Mouse (Mus musculus) adrenal gland, postnatal 14 days (tissue): ENCODE data around the gene Dmxl2. TPM values are rescaled to one million over a fixed set of nuclear protein-coding genes. Genes with fewer than 3 reads are reported as not detected.

Experiments used
- DNase-seq: peaks from one replicate; pipeline ENCODE4 v3.0.0; 2021; ENCODE audit warnings: mixed read lengths
- total RNA-seq: library from RNA; stranded (reverse); gene quantifications from 2 replicates; pipeline ENCODE4 v1.2.3, GENCODE M21; 2021

Gene Dmxl2
- total RNA-seq, 1 experiment from 2014 or later: 13.8 TPM

GRCm38 (mm10) chr9:54499291-54499690, 2.1 kb downstream of the Dmxl2 start:
- no peak for DNase-seq

GRCm38 (mm10) chr9:54490431-54490830, 11.0 kb downstream of the Dmxl2 start:
- no peak for DNase-seq

GRCm38 (mm10) chr9:54489599-54489998, 11.8 kb downstream of the Dmxl2 start:
- no peak for DNase-seq

DNA sequence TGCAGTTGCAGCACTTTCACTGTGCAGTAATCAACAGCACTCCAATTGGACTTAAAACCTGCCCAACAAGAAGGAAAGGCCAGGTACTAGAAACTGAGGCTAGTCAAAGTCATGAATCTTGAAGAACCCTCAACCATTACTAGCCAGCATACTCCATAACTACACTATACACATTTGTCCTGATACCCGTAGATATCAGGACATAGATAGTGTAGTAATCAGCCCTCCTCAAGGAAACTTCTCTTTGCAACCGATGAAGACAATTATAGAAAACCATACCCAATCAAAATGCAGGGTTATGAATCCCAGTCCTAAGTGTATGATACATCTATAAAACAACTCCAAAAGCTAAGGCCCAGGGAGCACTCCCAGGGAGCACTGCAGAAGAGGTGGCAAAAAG, 16.5 kb downstream of the Dmxl2 start:
- no peak for DNase-seq

DNA sequence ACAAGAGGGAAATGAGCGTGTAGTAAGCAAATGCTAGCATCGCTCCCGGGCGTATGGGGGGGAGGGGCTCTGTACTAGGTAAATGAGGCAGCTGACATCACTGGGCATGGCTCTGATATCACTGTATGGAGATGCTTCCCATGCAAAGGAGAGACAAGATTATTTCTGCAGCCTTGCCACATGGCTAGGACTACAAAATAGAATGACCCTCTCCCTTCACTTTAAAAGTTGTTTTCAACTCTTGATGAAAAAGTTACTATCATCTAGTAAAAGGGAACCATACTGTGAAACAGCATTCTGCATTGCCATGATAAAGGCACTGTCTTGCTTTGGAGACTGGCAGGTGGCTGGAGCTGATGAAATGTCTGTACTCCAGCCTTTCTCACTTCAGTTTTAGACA, 18.2 kb downstream of the Dmxl2 start:
- no peak for DNase-seq

GRCm38 (mm10) chr9:54482763-54483162, 18.7 kb downstream of the Dmxl2 start:
- DNase-seq: no peak

DNA sequence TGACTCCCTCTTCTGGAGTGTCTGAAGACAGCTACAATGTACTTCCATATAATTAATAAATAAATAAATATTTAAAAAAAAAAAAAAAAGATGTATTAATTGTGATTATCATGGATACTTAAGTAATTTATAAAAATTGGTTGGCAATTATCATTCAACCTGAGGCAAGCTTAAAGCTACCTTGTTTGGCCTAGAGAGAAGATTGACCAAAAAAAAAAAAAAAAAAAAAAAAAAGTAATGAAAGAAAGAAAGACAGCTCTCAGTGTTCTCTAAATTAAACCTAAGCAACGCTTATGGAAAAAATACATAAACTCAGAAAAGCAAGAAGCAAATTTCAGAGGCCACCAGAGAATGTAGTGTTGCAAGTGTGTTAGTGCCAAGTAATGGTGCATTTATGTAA, 22.4 kb downstream of the Dmxl2 start:
- no peak for DNase-seq

GRCm38 (mm10) chr9:54478117-54478516, 23.3 kb downstream of the Dmxl2 start:
- no peak for DNase-seq

DNA sequence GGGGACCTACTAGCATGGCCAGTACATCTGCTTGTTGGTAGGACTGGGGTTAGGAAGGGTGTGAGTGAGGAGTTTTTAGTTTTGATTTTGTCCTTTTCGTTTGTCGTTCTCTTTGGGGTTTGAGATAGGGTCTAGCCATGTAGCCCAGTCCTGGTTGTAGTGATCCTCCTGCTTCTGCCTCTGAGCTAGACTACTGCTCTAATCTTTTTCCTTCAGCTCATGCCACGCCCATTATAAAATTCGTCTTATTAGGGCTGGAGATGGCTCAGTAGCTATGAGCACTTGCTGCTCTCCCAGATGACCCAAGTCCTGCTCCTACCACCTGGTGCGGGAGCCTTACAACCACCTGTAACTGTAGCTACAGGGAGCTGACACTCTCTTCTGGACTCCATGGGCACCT, 26.9 kb downstream of the Dmxl2 start:
- no peak for DNase-seq

- no peak for DNase-seq
These were observed 27.4 kb downstream of the Dmxl2 start for GRCm38 (mm10) chr9:54474031-54474430.

DNA sequence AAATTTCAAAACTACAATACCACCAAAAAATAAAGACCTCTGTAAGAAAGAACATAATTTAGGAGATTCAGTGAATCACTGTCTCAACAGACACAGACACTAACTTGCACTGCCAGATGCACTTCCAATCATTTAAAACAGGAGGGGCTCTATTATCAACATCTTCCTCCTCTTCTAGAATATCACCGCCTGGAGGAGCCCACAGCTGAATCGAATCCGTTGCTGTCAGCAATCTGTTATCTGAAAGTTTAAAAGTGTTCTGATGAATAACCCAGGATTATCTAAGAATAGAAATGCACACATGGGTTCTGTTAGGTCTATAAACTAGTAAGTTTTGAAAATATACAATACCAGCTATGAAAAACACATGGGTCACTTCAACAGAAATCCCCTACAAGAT, 28.6 kb downstream of the Dmxl2 start:
- DNase-seq: no peak

DNA sequence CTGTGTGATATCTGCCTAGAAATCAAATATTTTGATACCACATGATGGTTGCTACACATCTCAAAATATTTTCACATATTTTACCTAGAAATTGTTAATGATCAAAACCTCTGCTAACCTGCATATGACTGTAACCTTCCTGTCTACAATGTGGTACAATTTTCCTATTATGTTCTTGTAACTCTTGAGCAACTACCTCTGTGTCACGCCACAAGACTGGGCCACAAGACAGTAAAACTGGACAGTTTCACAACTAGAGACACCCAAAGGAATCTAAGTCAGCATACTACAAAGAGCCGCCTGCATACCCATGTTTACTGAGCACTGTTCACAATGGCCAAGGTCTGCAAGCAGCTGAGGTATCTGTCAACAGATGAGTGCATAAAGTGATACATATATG, 32.1 kb downstream of the Dmxl2 start:
- DNase-seq: no peak

DNA sequence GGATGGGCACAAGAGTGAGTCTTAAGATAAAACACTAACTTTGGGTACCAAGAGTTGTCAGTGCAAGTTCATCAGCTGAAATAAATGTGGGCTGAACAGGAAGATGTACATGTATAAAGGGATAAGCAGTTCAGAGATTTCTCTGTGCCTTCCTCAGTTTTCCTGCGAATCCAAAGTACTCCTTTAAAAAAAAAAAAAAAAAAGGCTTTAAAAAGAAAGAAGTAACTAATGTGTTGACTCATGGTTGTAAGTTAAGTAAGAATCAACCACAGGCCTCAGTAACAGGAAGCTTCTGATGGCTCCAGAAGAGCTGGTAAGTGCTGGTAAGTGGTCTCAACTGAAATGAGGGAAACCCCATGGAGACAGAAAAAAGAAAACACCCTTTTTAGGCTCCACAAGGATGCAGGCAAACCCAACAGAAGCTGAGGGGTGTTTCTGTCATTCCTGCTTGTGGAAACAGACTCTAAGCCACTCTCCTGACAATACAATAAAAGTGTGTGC, 33.9 kb downstream of the Dmxl2 start:
- DNase-seq: no peak

GRCm38 (mm10) chr9:54463483-54464054, 37.9 kb downstream of the Dmxl2 start:
- no peak for DNase-seq

GRCm38 (mm10) chr9:54439015-54439414, 62.4 kb downstream of the Dmxl2 start:
- no peak for DNase-seq

- peak; percentile 59 for DNase-seq
These were observed 63.2 kb downstream of the Dmxl2 start for GRCm38 (mm10) chr9:54438246-54438645.

GRCm38 (mm10) chr9:54416238-54416637, 85.2 kb downstream of the Dmxl2 start:
- no peak for DNase-seq

- DNase-seq: no peak
These were observed 144.7 kb downstream of the Dmxl2 start for GRCm38 (mm10) chr9:54356756-54357155.

- no peak for DNase-seq
These were observed 159.4 kb downstream of the Dmxl2 start for GRCm38 (mm10) chr9:54342026-54342425.

DNA sequence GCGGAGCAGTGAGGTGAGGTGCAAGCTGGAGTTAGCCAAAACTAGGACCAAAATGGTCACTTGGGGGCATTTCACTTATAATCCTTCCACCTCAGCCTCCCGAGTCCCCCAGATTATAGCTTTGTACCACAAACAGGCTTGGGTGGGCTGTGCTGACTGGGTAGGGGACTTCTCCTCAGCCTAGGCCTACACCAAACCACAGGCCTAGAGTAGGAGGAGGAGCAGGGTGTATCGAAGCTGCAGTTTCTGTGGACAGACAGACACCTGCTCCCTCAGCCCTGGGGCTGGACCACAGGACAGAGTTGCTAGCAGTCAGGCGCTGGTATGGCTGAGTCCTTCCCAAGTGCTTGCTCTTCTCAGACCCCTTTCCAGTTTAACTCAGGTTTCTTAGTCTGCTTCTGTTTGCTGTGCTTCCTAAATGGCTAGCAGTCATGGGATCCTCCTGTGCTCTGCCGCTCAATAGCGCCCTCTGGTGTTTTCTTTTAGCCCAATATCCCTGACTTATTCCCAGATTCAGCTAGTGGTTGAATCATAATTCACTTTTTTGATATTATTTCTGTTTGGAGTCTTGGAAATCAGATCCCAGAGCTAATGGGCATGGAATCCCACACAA, 164.8 kb downstream of the Dmxl2 start:
- DNase-seq: peak; percentile 72

DNA sequence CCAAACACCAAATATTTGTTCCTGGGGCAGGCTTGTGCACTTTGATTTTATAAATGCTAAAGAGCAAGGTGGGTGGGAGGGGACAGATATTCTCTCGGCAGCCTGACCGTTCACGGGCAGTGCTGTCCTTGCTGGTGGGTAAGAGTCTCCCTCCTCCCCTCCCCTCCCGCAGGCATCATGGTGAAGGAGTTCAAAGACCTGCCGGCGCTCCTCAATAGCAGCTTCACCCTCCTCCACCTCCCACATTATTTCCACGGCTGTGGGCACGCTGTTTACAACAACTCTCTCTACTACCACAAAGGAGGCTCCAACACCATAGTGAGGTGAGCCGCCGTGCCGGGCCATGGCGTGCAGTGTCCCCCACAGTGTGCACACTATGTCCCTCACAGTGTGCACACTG, 165.8 kb downstream of the Dmxl2 start:
- no peak for DNase-seq

- no peak for DNase-seq
These were observed 172.2 kb downstream of the Dmxl2 start for GRCm38 (mm10) chr9:54329201-54329600.

- DNase-seq: peak; percentile 23
These were observed 178.0 kb downstream of the Dmxl2 start for GRCm38 (mm10) chr9:54323456-54323855.

DNA sequence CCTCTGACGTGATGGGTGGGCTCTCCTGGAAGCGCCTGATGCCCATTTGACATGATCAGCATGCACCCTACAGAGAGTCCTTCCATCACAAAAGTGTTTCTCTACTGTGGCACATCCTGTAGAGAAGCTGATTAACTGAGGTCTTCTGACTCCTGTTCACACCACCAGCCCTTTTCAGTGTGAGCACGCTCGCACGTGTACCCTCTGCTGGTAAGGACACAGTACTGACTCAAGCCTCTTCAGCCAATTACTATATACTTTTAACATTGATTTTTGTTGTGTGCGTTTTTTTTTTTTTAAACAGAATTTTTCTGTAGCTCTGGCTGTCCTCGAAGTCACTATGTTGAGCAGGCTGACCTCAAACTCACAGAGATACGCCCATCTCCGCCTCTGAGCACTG, 185.1 kb downstream of the Dmxl2 start:
- no peak for DNase-seq
